Mouse (Mus musculus) ES-E14 (cell line): Measurements from ENCODE around the gene Gal3st2b. TPM values are rescaled to one million over a fixed set of nuclear protein-coding genes. Genes with fewer than 3 reads are reported as not detected.
"Not testable (repeated sequence)": the region's sequence is repeated elsewhere in the genome, so short reads cannot be mapped to it uniquely, and the experiment has no call there.

ENCODE experiments used
- DNase-seq: peaks from one replicate; pipeline ENCODE4 v3.0.0-alpha.2; 2013; ENCODE audit warnings: low read depth, low spot score
- H3K27ac ChIP-seq: 2 replicates; pipeline ENCODE4 v1.5.1; 2012; ENCODE audit warnings: low read depth, mild to moderate bottlenecking, low read length, moderate library complexity, mixed read lengths; ENCODE audit not compliant: poor library complexity, insufficient read depth, severe bottlenecking
- H3K36me3 ChIP-seq: 2 replicates; pipeline ENCODE4 v1.6.1; 2012; ENCODE audit warnings: mild to moderate bottlenecking, low read length, moderate library complexity, mixed read lengths; ENCODE audit not compliant: control insufficient read depth, poor library complexity, insufficient read depth, severe bottlenecking
- H3K4me1 ChIP-seq, 2 experiments: fragments of 150-350 bp in 1 of 2; sonication (generic) in 1 of 2; 2 replicates each; pipeline ENCODE4 v1.6.1; 2012; ENCODE audit warnings: low read length in 2 of 2, mild to moderate bottlenecking in 1 of 2, mixed read lengths in 1 of 2; ENCODE audit not compliant: control insufficient read depth in 2 of 2, insufficient read depth in 2 of 2, poor library complexity in 1 of 2
- H3K4me3 ChIP-seq, 2 experiments: fragments of 150-350 bp in 1 of 2; sonication (generic) in 1 of 2; 2 replicates each; pipeline ENCODE4 v1.5.1; 2012; ENCODE audit warnings: low read length in 2 of 2, low read depth in 1 of 2, mild to moderate bottlenecking in 1 of 2, mixed read lengths in 1 of 2; ENCODE audit not compliant: insufficient read depth in 1 of 2, poor library complexity in 1 of 2, severe bottlenecking in 1 of 2
- H3K9ac ChIP-seq: 2 replicates; pipeline ENCODE4 v1.6.1; 2012; ENCODE audit warnings: low read depth, mild to moderate bottlenecking, low read length, mixed read lengths; ENCODE audit not compliant: poor library complexity, insufficient read depth, severe bottlenecking
- H3K9me3 ChIP-seq: fragments of 150-350 bp; sonication (generic); 2 replicates; pipeline ENCODE4 v1.6.1; 2012; ENCODE audit warnings: low read depth, mild to moderate bottlenecking, low read length; ENCODE audit not compliant: control insufficient read depth, insufficient read depth
- in situ Hi-C, 2 experiments: fragments of 600-800 bp; cut with MboI; formaldehyde crosslinking; loops; one replicate each; pipeline ENCODE4 v1.15.1; 2025; ENCODE audit warnings: low sequenced_read_pairs in 2 of 2, inconsistent platforms in 1 of 2; ENCODE audit not compliant: unreplicated experiment in 2 of 2
- total RNA-seq: library from RNA; depleted of rRNA; stranded (reverse); fragments of 300-350 nt; gene quantifications from 2 replicates; pipeline ENCODE4 v1.2.3, GENCODE M21; 2012

The Gal3st2b gene
- total RNA-seq, 1 experiment: not detected

GRCm38 (mm10) chr1:93937807-93938206 is 19.7 kb downstream of the Gal3st2b start:
- H3K4me1 ChIP-seq, H3K4me3 ChIP-seq, DNase-seq, H3K27ac ChIP-seq, H3K9me3 ChIP-seq, H3K9ac ChIP-seq, H3K36me3 ChIP-seq, in situ Hi-C loops: not testable (repeated sequence)

DNA sequence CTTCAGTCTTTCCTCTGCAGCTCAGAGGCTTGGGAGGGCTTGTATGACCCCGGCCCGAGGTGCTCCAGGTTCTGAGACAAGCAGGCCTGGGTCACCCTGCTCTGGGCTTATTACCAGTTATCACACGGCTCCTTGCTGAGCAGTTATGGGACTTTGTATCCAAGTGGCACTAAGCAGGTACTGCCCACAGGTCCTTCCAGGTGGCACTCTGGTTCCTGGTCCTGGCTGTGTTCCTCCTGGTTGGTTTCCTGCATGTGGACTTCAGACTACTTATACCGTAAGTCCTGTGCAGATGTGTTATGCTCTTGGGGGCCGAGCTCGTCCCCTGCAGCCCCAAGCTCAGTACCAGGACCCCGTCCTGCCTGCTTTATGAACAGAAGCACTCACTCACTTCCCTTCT is 20.3 kb downstream of the Gal3st2b start:
- H3K27ac ChIP-seq, in situ Hi-C loops: not testable (repeated sequence)

GRCm38 (mm10) chr1:93949087-93949486 is 31.0 kb downstream of the Gal3st2b start:
- H3K4me1 ChIP-seq, DNase-seq, H3K27ac ChIP-seq, H3K36me3 ChIP-seq, H3K9ac ChIP-seq, H3K9me3 ChIP-seq, H3K4me3 ChIP-seq, in situ Hi-C loops: not testable (repeated sequence)

More for the DNA sequence above, 20.3 kb downstream of the Gal3st2b start:
- not testable (repeated sequence) for H3K9me3 ChIP-seq, H3K36me3 ChIP-seq, H3K4me1 ChIP-seq, H3K9ac ChIP-seq, H3K4me3 ChIP-seq, DNase-seq

DNA sequence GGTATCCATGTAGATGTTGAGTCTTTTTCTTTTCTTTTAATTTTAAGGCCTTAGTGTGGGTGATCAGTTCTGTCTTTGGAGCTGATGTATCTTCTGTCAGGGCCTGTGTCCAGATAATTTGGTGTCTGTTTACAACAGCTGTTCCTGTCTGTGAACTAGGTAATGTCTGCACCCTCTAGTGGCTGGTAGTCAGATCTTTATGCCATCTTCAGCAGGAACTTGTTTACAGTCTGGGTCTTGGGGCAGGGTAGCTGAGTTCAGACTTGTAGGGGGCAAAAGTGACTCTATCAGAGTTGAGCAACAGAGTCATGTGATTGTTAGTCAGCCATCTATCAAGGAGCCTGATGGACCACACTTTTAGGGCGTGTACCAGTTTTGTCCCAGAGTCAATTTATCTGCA is 48.4 kb downstream of the Gal3st2b start:
- DNase-seq, H3K9me3 ChIP-seq, H3K27ac ChIP-seq, in situ Hi-C loops, H3K9ac ChIP-seq, H3K4me3 ChIP-seq, H3K4me1 ChIP-seq, H3K36me3 ChIP-seq: not testable (repeated sequence)

DNA sequence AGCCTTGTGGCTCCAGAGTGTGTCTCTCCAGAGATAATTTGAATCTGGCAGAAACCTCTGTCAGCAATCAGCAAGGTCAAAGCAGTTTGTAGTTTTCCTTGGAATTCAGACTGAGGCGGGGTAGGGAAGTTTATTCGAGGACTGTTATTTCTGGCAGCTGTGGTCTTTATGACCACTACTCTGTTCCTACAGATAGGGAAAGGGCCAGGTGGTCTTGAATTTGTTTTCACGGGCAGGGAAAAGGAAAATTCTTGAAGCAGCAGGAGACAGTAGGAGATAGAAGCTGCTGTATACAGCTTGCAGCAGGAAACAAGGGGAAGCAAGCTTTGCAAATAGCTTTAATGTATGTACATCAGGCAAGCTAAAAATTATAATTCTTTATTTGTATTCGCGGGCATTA is 52.3 kb downstream of the Gal3st2b start:
- H3K9me3 ChIP-seq, H3K36me3 ChIP-seq, in situ Hi-C loops, H3K9ac ChIP-seq, H3K27ac ChIP-seq, H3K4me1 ChIP-seq, H3K4me3 ChIP-seq, DNase-seq: not testable (repeated sequence)

DNA sequence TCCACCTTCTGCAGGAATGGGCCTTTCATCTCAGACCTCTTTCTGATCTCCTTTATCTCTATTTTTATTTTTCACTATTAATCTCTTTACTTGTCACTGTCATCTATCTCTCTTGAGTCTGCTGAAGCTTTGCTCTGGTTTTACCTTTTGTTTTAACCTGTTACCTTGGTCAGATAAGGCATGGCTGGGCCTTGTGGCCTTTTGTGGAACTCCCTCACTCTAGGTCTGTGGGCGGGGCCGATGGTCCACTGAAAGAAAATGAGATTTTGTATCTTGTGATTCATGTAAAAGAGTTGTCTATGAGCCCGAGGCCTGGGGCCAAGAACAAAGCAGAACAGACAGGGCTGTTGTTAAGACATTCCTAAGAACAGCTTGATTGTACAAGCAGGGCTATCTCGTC is 52.7 kb downstream of the Gal3st2b start:
- H3K4me1 ChIP-seq, H3K27ac ChIP-seq, H3K9ac ChIP-seq, H3K36me3 ChIP-seq, H3K9me3 ChIP-seq, DNase-seq, H3K4me3 ChIP-seq, in situ Hi-C loops: not testable (repeated sequence)

DNA sequence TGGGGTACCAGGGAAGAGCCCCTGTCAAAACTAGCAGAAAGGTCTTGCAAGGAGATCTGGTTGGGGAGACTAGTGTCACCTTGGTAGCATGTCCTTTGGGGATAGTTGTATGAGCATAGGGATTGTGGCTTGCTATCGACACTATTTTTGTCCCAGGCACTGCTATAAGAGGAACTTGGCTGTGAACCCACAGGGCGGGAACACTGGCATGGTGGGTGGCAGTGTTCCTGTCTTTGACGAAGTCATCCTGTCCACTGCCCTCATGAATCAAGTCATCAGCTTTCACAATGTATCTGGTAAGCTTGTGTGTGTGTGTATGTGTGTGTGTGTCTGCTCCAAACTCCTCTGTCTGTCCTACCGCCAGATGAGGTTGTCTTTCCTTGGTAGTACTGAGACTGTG is 57.7 kb downstream of the Gal3st2b start:
- H3K9ac ChIP-seq, H3K4me3 ChIP-seq, DNase-seq, H3K27ac ChIP-seq, in situ Hi-C loops, H3K9me3 ChIP-seq, H3K4me1 ChIP-seq, H3K36me3 ChIP-seq: not testable (repeated sequence)

GRCm38 (mm10) chr1:93978287-93978686 is 60.2 kb downstream of the Gal3st2b start:
- H3K4me1 ChIP-seq, H3K4me3 ChIP-seq, H3K9ac ChIP-seq, in situ Hi-C loops, DNase-seq, H3K27ac ChIP-seq, H3K36me3 ChIP-seq, H3K9me3 ChIP-seq: not testable (repeated sequence)

DNA sequence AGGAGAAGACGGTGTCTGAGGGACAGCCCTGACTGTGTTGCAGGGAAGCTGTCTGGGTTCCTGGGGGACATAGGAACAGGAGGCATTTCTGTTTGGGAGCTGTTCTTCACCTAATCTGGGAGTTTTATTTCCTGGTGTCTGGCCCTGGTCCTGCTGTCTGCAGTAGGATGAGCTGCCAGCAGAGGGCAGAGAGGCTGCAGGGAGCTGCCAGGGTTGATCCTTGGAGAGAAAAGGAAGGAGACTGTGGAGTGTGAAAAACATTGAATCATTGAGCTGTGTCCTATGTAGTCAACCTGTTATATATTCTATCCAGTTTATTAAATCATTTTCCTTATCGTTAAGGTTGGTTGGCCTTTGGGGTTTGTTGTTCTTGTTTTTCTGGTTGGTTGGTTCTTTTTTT is 62.8 kb downstream of the Gal3st2b start:
- H3K36me3 ChIP-seq, DNase-seq, H3K27ac ChIP-seq, H3K9me3 ChIP-seq, in situ Hi-C loops, H3K9ac ChIP-seq, H3K4me1 ChIP-seq, H3K4me3 ChIP-seq: not testable (repeated sequence)
